Mouse (Mus musculus) heart, postnatal 0 days (tissue): ENCODE measurements around the gene Scin.
A peak's percentile ranks its signal among the peaks of the same experiment; 100 is the strongest.

Source experiments
- CTCF ChIP-seq: IDR thresholded peaks from 2 replicates; pipeline ENCODE4 v1.5.1; 2016; ENCODE audit warnings: antibody characterized with exemption, control low read depth, low read depth
- EP300 ChIP-seq: IDR thresholded peaks from 2 replicates; pipeline ENCODE4 v1.6.1; 2016; ENCODE audit warnings: antibody characterized with exemption, low read depth

DNA sequence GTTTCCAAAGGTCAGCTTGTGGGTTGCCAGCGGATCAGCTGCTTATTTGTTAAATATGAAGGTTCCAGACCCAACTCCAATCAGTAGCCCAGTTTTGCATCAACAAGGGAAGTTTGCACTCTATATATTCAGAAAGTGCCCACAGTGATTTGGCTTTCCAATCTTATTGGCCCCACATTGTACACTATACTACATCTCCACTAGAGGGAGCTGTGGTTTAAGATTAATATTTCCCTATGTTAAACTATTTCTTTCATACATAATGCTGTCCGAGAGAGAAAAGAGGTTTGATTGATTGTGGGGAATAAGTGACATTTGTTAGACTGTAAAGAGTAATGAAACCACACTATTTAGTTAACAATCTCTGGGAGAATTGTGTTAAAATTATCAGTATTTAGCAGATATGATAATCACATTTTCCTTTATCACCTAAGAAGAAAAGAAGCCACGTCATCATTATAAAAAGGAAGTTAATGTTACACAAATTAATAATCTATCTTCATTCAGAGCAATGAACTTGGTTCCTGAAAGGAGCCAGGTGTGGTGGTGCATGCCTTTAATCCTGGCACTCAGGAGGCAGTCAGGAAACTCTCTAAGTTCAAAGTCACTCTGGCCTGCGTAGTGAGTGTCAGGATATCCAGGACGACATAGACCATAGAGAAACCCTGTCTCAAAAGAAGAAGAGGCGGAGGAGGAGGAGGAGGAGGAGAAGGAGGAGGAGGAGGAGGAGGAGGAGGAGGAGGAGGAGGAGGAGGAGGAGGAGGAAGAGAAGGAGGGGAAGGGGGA is 51.4 kb downstream of the Scin start:
- TF ChIP-seq CTCF (peak; percentile 73), EP300 (no peak)
